Mouse (Mus musculus) liver, embryonic 14.5 days (tissue): Measurements from ENCODE around the gene Isy1. TPM values are rescaled to one million over a fixed set of nuclear protein-coding genes. Genes with fewer than 3 reads are reported as not detected.

Source experiments
- ATAC-seq: fragments of 200-750 bp; cut with Nextera tagmentation; 2 replicates; pipeline ENCODE4 v1.8.0; 2017; ENCODE audit warnings: moderate number of reproducible peaks, mild to moderate bottlenecking, moderate library complexity; ENCODE audit not compliant: insufficient read depth
- DNase-seq, 3 experiments: peaks; one replicate each; pipeline ENCODE4 v3.0.0-alpha.2; 2012 to 2013; ENCODE audit warnings: low read depth in 3 of 3, low spot score in 3 of 3
- H3K27ac ChIP-seq: fragments of 300-500 bp; sonication (generic); 2 replicates; pipeline ENCODE4 v1.5.1; 2014; ENCODE audit warnings: moderate library complexity, mild to moderate bottlenecking, control low read depth, inconsistent platforms
- H3K27me3 ChIP-seq: fragments of 300-500 bp; sonication (generic); 2 replicates; pipeline ENCODE4 v1.6.1; 2014; ENCODE audit warnings: mild to moderate bottlenecking, low read length, moderate library complexity; ENCODE audit not compliant: control insufficient read depth, insufficient read depth
- H3K36me3 ChIP-seq: fragments of 300-500 bp; sonication (generic); replicated peaks from 2 replicates; pipeline ENCODE4 v1.6.1; 2014; ENCODE audit warnings: low read depth; ENCODE audit not compliant: control insufficient read depth, insufficient read depth
- H3K4me1 ChIP-seq, 2 experiments: fragments of 200-500 bp in 1 of 2; fragments of 300-500 bp in 1 of 2; sonication (generic) in 1 of 2; replicated peaks; 2 replicates each; pipeline ENCODE4 v1.6.1; 2012 to 2014; ENCODE audit warnings: antibody characterized with exemption in 1 of 2, inconsistent platforms in 1 of 2, low read length in 1 of 2; ENCODE audit not compliant: control insufficient read depth in 2 of 2, insufficient read depth in 2 of 2
- H3K4me2 ChIP-seq: fragments of 300-500 bp; sonication (generic); 2 replicates; pipeline ENCODE4 v1.6.1; 2014; ENCODE audit warnings: low read depth, mild to moderate bottlenecking, control low read depth, moderate library complexity
- H3K4me3 ChIP-seq, 2 experiments: fragments of 200-500 bp in 1 of 2; fragments of 300-500 bp in 1 of 2; sonication (generic) in 1 of 2; 2 replicates each; pipeline ENCODE4 v1.5.1; 2012 to 2014; ENCODE audit warnings: low read depth in 2 of 2, low read length in 2 of 2, mild to moderate bottlenecking in 2 of 2, control low read depth in 1 of 2, inconsistent platforms in 1 of 2, moderate library complexity in 1 of 2; ENCODE audit not compliant: insufficient read depth in 1 of 2
- H3K9ac ChIP-seq: fragments of 300-500 bp; sonication (generic); replicated peaks from 2 replicates; pipeline ENCODE4 v1.6.1; 2014; ENCODE audit warnings: mild to moderate bottlenecking, control low read depth, moderate library complexity
- H3K9me3 ChIP-seq: fragments of 300-500 bp; sonication (generic); 2 replicates; pipeline ENCODE4 v1.6.1; 2016; ENCODE audit warnings: low read length, mixed read lengths; ENCODE audit not compliant: control insufficient read depth
- CTCF ChIP-seq: IDR thresholded peaks from 2 replicates; pipeline ENCODE4 v1.5.1; 2016; ENCODE audit warnings: antibody characterized with exemption, low read depth, control low read depth
- EP300 ChIP-seq: IDR thresholded peaks from 2 replicates; pipeline ENCODE4 v1.6.1; 2016; ENCODE audit warnings: antibody characterized with exemption, low read depth
- WGBS: fragments of 180-500 bp; shearing (Covaris S2); extraction: QIAGEN DNeasy Blood & Tissue Kit; methylation state at CpG from one replicate; pipeline ENCODE4 v1.1.7; 2014; ENCODE audit not compliant: insufficient replicate concordance; 5-methylcytosine and 5-hydroxymethylcytosine counted together
- polyA plus RNA-seq, 2 experiments: library from polyadenylated mRNA; depleted of rRNA in 1 of 2; stranded (reverse) in 1 of 2; unstranded in 1 of 2; fragments of >200 nt; fragmentation: Nextera tagmentation in 1 of 2; extraction: Ambion mirVana in 1 of 2; gene quantifications; 2 replicates each; pipeline versions ENCODE4 v1.2.1 to v1.2.3; 2012 to 2014

Gene Isy1
- polyA plus RNA-seq, 2 experiments = 16.9 to 34.0 TPM

DNA sequence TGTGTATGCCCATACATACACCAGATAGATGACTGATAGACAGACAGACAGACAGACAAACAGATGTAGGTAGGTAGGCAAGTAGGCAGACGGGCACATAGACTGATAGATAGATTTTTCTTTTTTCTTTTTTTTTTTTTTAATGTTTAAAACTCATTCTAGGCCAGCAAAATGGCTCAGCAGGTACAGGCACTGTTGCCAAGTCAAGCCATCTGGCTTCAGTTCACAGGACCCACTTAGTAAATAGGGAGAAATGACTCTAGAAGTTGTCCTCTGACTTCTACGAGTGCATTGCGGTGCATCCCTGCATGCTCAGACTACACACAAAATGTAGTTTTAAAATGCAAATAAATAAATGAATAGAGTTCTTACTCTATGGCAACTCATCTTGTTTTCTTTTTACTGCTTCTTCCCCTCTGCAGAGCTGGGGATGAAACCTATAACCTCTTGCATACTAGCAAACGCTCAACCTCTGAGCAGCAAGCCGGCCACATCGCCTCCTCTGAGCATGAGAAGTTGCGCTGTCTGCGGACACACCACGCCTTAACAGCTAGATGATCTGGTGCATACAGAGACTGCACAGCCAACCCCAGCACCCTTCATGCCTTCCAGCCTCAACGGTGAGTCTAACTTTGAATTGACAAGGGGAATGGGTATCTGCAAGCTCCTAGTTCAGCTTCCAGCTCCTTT lies 44.6 kb downstream of the Isy1 start:
- Histone ChIP-seq H3K4me2 (no peak overlapping the region), H3K27ac (no peak overlapping the region), H3K9ac (no peak overlapping the region), H3K4me3 (no peak overlapping the region), H3K36me3 (peaks cover 45% of the 10 kb centered on the region), H3K27me3 (no peaks in the 10 kb centered on the region), H3K4me1 (peaks cover 46 to 66% of the 10 kb centered on the region in 2 experiments), H3K9me3 (no peaks in the 10 kb centered on the region)
- WGBS = 84% methylated on average over 10 of the region's 10 CpGs
- TF ChIP-seq CTCF (no peak), EP300 (no peak)
- ATAC-seq (no peak), DNase-seq (no peak)

GRCm38 (mm10) chr6:87791826-87792225 lies 46.8 kb downstream of the Isy1 start:
- H3K9me3 ChIP-seq = no peaks in the 10 kb centered on the region
- H3K27ac ChIP-seq = peak overlapping the region; percentile 98
- H3K4me1 ChIP-seq = peaks cover 50 to 60% of the 10 kb centered on the region in 2 experiments
- no peak for DNase-seq
- H3K27me3 ChIP-seq = no peaks in the 10 kb centered on the region
- H3K36me3 ChIP-seq = peaks cover 45% of the 10 kb centered on the region
- WGBS = 82% methylated on average over 5 of the region's 5 CpGs
- no peak for ATAC-seq
- TF ChIP-seq CTCF = no peak
- TF ChIP-seq EP300 = no peak
- peak overlapping the region; percentile 0; the same call in 1 of the 2 replicates for H3K9ac ChIP-seq
- no peak overlapping the region for H3K4me3 ChIP-seq
- H3K4me2 ChIP-seq = no peak overlapping the region

DNA sequence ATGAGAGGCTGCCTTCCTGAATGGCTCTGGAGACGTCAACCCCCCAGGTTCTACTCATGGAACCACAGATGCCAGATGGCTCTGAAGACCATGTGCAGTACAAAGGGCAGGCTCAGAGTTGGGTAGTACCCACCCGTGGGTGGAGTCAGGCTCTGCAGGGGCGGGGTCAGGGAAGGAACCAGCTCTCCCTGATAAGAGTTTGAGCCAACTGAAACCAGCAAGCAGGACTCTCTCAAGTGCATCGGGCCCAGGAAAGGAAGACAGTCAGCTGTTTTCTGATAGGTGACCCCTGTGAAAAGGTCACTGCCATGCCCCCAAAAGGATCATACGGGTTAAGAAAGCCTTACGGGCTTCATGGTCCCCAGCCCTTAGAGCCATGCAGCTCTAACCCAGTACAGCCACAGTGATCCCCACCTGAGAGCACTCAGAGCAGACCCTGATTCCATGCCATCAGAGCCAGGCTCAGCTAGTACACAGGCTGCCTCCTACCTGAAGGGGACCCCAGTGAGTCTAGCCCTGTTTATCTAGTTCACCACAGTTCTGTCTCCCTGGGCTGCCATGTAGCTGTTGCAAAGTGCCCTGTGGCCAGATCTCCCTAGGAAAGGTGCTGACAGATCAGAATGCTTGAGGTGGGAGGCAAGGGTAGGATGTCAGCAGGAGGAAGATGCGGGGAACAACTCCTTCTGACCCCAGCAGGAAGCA lies 47.7 kb downstream of the Isy1 start:
- H3K27ac ChIP-seq = peak overlapping the region; percentile 98
- H3K4me1 ChIP-seq = peaks cover 42 to 53% of the 10 kb centered on the region in 2 experiments
- DNase-seq (peak; percentile 85 to 88 (median 87)), ATAC-seq (peak; percentile 95)
- H3K4me2 ChIP-seq = peak overlapping the region; percentile 70
- TF ChIP-seq CTCF = peak; percentile 57
- TF ChIP-seq EP300 = peak; percentile 61
- H3K9me3 ChIP-seq = no peaks in the 10 kb centered on the region
- H3K27me3 ChIP-seq = no peaks in the 10 kb centered on the region
- peak overlapping the region; percentile 66 for H3K9ac ChIP-seq
- WGBS = 16% methylated on average over 7 of the region's 7 CpGs
- peaks cover 45% of the 10 kb centered on the region for H3K36me3 ChIP-seq
- peak overlapping the region in 1 of 2 experiments; percentile 20; a peak in 2 of 4 replicates for H3K4me3 ChIP-seq

DNA sequence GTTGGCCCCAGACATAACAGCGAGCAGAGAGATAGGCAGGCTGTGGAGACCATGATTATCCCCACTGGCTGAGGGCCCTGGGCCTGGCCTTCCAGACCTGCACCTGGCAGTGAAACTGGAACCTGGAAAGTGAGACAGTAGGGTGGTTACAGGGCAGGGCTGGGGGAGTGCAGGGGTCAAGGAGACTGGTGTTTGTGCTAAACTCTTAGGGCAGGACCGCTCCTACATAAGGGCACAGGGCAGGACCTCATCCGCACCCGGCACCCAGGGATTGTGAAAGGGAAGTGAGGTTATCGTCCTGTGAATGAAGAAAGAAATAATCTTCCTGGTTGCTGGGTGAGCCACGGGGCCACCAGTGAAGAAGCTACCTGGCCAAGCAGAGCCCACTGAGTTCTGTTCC lies 48.8 kb downstream of the Isy1 start:
- H3K4me2 ChIP-seq = no peak overlapping the region
- peaks cover 40 to 47% of the 10 kb centered on the region in 2 experiments for H3K4me1 ChIP-seq
- 62% methylated on average over 6 of the region's 6 CpGs for WGBS

More for the DNA sequence above, 48.8 kb downstream of the Isy1 start:
- peak overlapping the region; percentile 98 for H3K27ac ChIP-seq
- no peak for DNase-seq
- peak overlapping the region; percentile 42 for H3K9ac ChIP-seq
- H3K4me3 ChIP-seq = no peak overlapping the region
- ATAC-seq = no peak
- H3K9me3 ChIP-seq = no peaks in the 10 kb centered on the region
- TF ChIP-seq CTCF = no peak
- TF ChIP-seq EP300 = no peak
- H3K36me3 ChIP-seq = peaks cover 44% of the 10 kb centered on the region
- H3K27me3 ChIP-seq = no peaks in the 10 kb centered on the region
